Mouse (Mus musculus) cortical plate, adult 2 months (tissue): ENCODE results near the gene Hjurp. TPM values are rescaled to one million over a fixed set of nuclear protein-coding genes. Genes with fewer than 3 reads are reported as not detected.

Experiments used
- H3K27ac ChIP-seq: fragments of 200-500 bp; 2 replicates; pipeline ENCODE4 v1.5.1; 2012; ENCODE audit warnings: low read length, control low read depth, inconsistent platforms; ENCODE audit not compliant: insufficient read depth
- H3K4me1 ChIP-seq: fragments of 200-500 bp; 2 replicates; pipeline ENCODE4 v1.6.1; 2011; ENCODE audit warnings: low read length; ENCODE audit not compliant: control insufficient read depth, insufficient read depth
- H3K4me3 ChIP-seq: fragments of 200-500 bp; 2 replicates; pipeline ENCODE4 v1.5.1; 2011; ENCODE audit warnings: mild to moderate bottlenecking, low read length, control low read depth; ENCODE audit not compliant: insufficient read depth
- CTCF ChIP-seq: fragments of 200-500 bp; IDR thresholded peaks from 2 replicates; pipeline ENCODE4 v1.5.1; 2011; ENCODE audit warnings: mild to moderate bottlenecking, control low read depth, low read length; ENCODE audit not compliant: insufficient read depth; ENCODE audit errors: extremely low read depth
- POLR2A ChIP-seq: fragments of 200-500 bp; IDR thresholded peaks from 2 replicates; pipeline ENCODE4 v1.6.1; 2011; ENCODE audit warnings: mild to moderate bottlenecking, low read length, control low read depth; ENCODE audit not compliant: insufficient read depth; ENCODE audit errors: extremely low read depth
- polyA plus RNA-seq: library from polyadenylated mRNA; depleted of rRNA; stranded (reverse); fragments of >200 nt; gene quantifications from 2 replicates; pipeline ENCODE4 v1.2.3, GENCODE M21; 2012

The Hjurp gene
- polyA plus RNA-seq, 1 experiment: 60.9 TPM

GRCm38 (mm10) chr1:88258361-88258760 is 19.1 kb downstream of the Hjurp start:
- H3K4me1 ChIP-seq: no peaks in the 10 kb centered on the region
- TF ChIP-seq CTCF (no peak), POLR2A (no peak)
- no peak overlapping the region for H3K27ac ChIP-seq
- H3K4me3 ChIP-seq: no peak overlapping the region

- TF ChIP-seq POLR2A: no peak
- no peak for TF ChIP-seq CTCF
- H3K4me1 ChIP-seq: no peaks in the 10 kb centered on the region
- no peak overlapping the region for H3K27ac ChIP-seq
- no peak overlapping the region for H3K4me3 ChIP-seq
Observed at GRCm38 (mm10) chr1:88257681-88258080, 19.8 kb downstream of the Hjurp start.

GRCm38 (mm10) chr1:88256886-88257663 is 20.4 kb downstream of the Hjurp start:
- no peak overlapping the region for H3K4me3 ChIP-seq
- no peak overlapping the region for H3K27ac ChIP-seq
- no peaks in the 10 kb centered on the region for H3K4me1 ChIP-seq
- TF ChIP-seq POLR2A (no peak), CTCF (no peak)

- Histone ChIP-seq H3K4me3 (no peak overlapping the region), H3K4me1 (no peaks in the 10 kb centered on the region), H3K27ac (no peak overlapping the region)
- TF ChIP-seq POLR2A (no peak), CTCF (no peak)
Observed at GRCm38 (mm10) chr1:88255989-88256754, 21.3 kb downstream of the Hjurp start.

- H3K4me3 ChIP-seq: no peak overlapping the region
- no peak for TF ChIP-seq CTCF
- no peak for TF ChIP-seq POLR2A
- no peak overlapping the region for H3K27ac ChIP-seq
- H3K4me1 ChIP-seq: no peaks in the 10 kb centered on the region
Observed at GRCm38 (mm10) chr1:88255466-88255857, 22.0 kb downstream of the Hjurp start.

GRCm38 (mm10) chr1:88254793-88255465 is 22.5 kb downstream of the Hjurp start:
- H3K27ac ChIP-seq: no peak overlapping the region
- no peaks in the 10 kb centered on the region for H3K4me1 ChIP-seq
- H3K4me3 ChIP-seq: no peak overlapping the region
- TF ChIP-seq CTCF (no peak), POLR2A (no peak)

GRCm38 (mm10) chr1:88253540-88253939 is 23.9 kb downstream of the Hjurp start:
- no peak overlapping the region for H3K4me3 ChIP-seq

GRCm38 (mm10) chr1:88253106-88253505 is 24.3 kb downstream of the Hjurp start:
- no peak overlapping the region for H3K27ac ChIP-seq
- H3K4me1 ChIP-seq: no peaks in the 10 kb centered on the region
- TF ChIP-seq CTCF (no peak), POLR2A (no peak)
- H3K4me3 ChIP-seq: no peak overlapping the region

More at GRCm38 (mm10) chr1:88253540-88253939, 23.9 kb downstream of the Hjurp start:
- Histone ChIP-seq H3K4me1 (no peaks in the 10 kb centered on the region), H3K27ac (no peak overlapping the region)
- TF ChIP-seq POLR2A (no peak), CTCF (no peak)

GRCm38 (mm10) chr1:88250023-88250422 is 27.4 kb downstream of the Hjurp start:
- Histone ChIP-seq H3K4me1 (no peaks in the 10 kb centered on the region), H3K4me3 (no peak overlapping the region), H3K27ac (no peak overlapping the region)
- no peak for TF ChIP-seq CTCF
- TF ChIP-seq POLR2A: no peak

GRCm38 (mm10) chr1:88249596-88249995 is 27.8 kb downstream of the Hjurp start:
- TF ChIP-seq POLR2A: no peak
- TF ChIP-seq CTCF: no peak
- H3K27ac ChIP-seq: no peak overlapping the region
- H3K4me3 ChIP-seq: no peak overlapping the region
- H3K4me1 ChIP-seq: no peaks in the 10 kb centered on the region
